Mouse (Mus musculus): ENCODE data around the gene Adam19. TPM values are rescaled to one million over a fixed set of nuclear protein-coding genes. Genes with fewer than 3 reads are reported as not detected.
A peak's percentile ranks its signal among the peaks of the same experiment; 100 is the strongest.

The Adam19 gene
- polyA plus RNA-seq, 2 experiments from 2014 or later = 74.6 to 85.8 TPM

GRCm38 (mm10) chr11:46107046-46107445, 51.3 kb downstream of the Adam19 start:
- no peak for ATAC-seq

- no peak for ATAC-seq
Observed at GRCm38 (mm10) chr11:46109206-46109605, 53.4 kb downstream of the Adam19 start.

- no peak for ATAC-seq
Observed at GRCm38 (mm10) chr11:46110156-46110944, 54.6 kb downstream of the Adam19 start.

GRCm38 (mm10) chr11:46110945-46111287, 55.1 kb downstream of the Adam19 start:
- ATAC-seq = no peak

GRCm38 (mm10) chr11:46113211-46113610, 57.4 kb downstream of the Adam19 start:
- ATAC-seq = no peak

- no peak for ATAC-seq
Observed at GRCm38 (mm10) chr11:46114221-46114620, 58.4 kb downstream of the Adam19 start.

GRCm38 (mm10) chr11:46115011-46115410, 59.2 kb downstream of the Adam19 start:
- ATAC-seq = no peak

GRCm38 (mm10) chr11:46115411-46116173, 59.8 kb downstream of the Adam19 start:
- no peak for ATAC-seq

- no peak for ATAC-seq
Observed at GRCm38 (mm10) chr11:46116510-46116909, 60.7 kb downstream of the Adam19 start.

- ATAC-seq = no peak
Observed at GRCm38 (mm10) chr11:46119624-46120023, 63.8 kb downstream of the Adam19 start.

- no peak for ATAC-seq
Observed at GRCm38 (mm10) chr11:46120084-46120483, 64.3 kb downstream of the Adam19 start.

- no peak for ATAC-seq
Observed at GRCm38 (mm10) chr11:46121666-46122065, 65.9 kb downstream of the Adam19 start.

GRCm38 (mm10) chr11:46122875-46123274, 67.1 kb downstream of the Adam19 start:
- ATAC-seq = no peak

GRCm38 (mm10) chr11:46123328-46123866, 67.6 kb downstream of the Adam19 start:
- no peak for ATAC-seq

- ATAC-seq = no peak
Observed at GRCm38 (mm10) chr11:46125093-46125834, 69.5 kb downstream of the Adam19 start.

- no peak for ATAC-seq
Observed at GRCm38 (mm10) chr11:46125835-46126229, 70.0 kb downstream of the Adam19 start.

GRCm38 (mm10) chr11:46126317-46126716, 70.5 kb downstream of the Adam19 start:
- ATAC-seq = no peak

- no peak for ATAC-seq
Observed at GRCm38 (mm10) chr11:46126827-46127410, 71.1 kb downstream of the Adam19 start.

- no peak for ATAC-seq
Observed at GRCm38 (mm10) chr11:46127621-46128547, 72.1 kb downstream of the Adam19 start.

GRCm38 (mm10) chr11:46128548-46128945, 72.8 kb downstream of the Adam19 start:
- peak; percentile 49 for ATAC-seq

Data from activated CD4-positive, CD25-positive, alpha-beta regulatory T cell, adult 4 months (primary cell).